Mouse (Mus musculus) cerebellum, adult 11-12 months (tissue): ENCODE results near the gene Lrp6.
A peak's percentile ranks its signal among the peaks of the same experiment; 100 is the strongest.

Experiments used
- DNase-seq: peaks from one replicate; pipeline ENCODE4 v3.0.0; 2022

The Lrp6 gene

DNA sequence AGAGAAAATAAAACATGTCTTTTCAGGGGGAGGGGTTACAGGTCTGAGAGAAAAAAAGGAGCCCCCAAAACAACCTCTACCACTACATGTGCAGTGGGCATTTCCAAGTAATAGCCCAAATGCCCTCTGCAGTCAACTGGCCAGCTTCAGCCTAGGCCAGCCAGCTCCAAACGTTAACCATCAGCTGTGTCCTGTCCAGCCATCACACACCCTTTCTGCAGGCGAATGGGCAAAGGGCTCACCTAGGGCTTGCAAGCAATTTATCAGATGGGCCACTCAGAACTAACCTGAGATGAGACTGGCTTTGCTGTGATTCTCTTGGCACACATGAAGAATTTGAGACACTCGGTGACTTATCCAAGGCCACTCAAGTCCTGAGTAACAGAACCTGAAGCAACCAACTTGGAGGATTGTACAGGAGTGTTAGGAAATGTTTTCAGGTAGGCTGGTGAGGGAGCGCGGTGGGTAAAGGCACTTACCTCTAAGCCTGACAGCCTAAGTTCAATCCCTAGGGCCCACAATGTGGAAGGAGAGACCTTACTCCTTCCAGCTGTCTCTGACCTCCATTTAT, 1.3 kb upstream of the Lrp6 start:
- DNase-seq, result peak; percentile 14

DNA sequence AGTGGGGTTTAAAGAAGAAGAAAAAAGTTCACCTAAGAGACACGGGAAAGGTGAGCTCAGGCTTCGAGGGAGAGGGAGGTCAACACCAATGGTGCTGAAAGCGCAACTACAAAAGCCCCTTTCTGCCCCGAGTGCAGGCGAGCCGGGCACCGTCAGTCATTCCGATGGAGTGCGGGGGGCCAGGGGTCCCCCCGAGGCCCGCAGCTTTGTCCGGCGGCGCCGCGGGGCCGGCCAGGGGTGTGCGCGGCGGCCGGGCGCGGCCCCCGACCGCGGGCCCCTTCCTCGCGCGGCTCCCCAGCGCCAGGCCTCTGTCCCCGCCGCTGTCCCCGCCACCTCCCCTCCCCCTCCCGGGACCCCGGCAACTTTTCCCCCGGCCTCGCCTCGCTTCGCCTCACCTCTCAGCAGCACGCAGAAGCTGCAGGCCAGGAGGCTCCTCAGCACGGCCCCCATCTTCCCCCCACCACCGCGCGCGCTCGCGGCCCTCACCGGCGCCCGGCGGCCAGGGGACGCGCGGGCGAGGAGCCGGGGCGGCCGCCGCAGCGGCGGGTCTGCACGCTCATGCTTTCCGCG, 432 bp downstream of the Lrp6 start:
- DNase-seq, result peak; percentile 78

DNA sequence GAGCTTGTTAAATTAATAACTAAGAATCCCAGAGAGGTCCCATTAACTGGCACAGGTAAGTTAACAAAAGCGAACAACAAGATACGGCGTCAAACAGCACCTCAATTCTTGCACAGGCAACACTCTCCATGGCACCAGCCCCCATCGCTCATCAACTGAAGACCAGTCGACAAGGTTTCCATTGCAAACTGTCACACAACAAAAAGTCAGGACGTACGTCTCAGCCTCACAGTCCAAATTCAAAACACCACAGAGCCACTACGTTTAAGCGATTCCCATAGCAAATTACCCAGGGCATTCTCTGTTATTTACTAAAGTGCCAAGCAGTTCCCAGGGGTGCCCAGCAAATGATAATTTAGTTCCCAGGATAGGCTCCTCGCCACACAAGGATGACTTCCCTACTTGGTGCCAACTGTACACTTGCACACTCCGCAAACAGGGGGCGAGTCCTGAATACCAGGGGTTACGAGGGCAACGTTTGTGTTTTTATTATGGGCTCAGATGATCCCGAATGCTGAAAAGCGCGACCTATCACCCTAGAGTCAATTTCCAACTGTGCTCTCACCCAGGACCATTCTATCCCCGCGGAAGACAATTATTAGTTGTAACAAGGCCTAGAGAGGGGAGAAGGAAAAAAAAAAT, 1.0 kb downstream of the Lrp6 start:
- peak; percentile 36 for DNase-seq

DNA sequence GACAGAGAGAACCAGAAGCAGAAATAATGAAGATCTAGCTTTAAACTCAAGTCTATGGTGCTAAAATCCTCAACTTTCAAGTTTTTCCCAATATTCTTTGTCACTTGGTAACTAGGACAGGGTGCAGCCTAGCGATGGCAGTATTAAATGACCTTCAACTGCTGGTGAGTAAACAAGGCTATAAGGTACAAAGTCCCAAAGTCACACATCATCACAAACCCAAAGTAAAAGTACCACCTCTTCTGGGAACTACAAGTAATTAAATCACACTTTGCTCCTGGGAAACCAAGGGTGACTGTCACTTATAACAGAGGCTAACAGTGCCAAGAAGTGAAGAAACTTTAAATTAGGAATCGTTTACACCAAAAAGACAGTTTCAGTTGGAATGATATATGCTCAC, 2.2 kb downstream of the Lrp6 start:
- DNase-seq, result no peak

DNA sequence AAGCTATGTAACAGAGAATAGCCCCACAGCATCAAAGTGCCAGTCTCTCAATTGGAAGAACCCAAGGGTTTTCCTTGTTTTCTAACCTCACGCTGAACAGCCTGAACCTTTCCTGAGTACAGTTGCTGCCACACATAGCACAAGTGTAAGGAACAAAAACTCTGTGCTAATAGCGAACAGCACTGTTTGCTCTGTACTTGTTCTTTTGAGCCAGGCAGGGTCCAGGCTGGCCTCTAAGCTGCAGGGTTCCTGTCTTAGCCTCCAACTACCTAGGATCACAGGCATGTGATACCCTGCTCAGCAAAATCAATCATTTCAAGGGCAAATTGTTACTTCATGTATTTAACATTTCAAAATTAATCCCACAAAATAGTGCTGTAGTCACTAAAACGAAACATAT, 7.1 kb downstream of the Lrp6 start:
- no peak for DNase-seq

DNA sequence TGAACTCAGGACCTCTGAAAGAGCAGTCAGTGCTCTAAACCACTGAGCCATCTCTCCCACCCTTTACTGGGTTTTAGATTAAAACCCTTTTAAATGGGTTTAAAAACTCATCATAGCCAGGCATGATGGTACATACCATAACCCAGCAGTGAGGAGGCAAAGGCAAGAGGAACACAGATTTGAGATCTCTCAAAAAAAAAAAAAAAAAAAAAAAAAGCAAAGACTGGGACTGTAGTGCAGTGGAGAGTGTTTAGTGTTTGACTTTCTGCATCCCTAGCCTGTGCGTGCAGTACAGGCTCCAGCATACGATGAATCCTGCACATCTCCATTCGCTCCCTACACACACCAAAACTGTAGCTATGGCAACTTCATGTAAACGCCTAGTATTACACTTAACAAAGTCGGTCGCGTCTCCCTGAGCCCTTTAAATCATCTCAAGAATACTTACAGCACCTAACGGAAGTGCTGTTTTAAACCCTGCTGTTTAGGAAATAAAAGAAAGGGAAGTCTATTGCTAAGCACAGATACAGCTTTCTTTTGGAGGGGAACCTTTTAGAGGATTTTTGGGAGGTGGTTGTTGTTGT, 8.1 kb downstream of the Lrp6 start:
- no peak for DNase-seq

DNA sequence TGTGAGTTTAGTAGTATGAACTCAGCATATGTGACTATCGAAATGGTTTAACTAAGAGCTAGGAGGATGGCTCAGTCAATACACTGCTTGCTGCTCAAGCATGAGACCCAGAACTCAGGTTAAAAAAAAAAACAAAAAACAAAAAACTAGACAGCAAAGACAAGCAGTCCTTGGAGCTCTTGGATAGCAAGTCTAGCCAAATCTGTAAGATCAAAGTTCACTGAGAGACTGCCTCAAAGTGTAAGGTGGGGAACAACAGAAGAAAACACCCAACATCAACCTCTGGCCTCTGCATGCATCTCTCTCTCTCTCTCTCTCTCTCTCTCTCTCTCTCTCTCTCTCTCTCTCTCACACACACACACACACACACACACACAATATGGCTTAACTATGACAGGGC, 9.7 kb downstream of the Lrp6 start:
- DNase-seq, result no peak

DNA sequence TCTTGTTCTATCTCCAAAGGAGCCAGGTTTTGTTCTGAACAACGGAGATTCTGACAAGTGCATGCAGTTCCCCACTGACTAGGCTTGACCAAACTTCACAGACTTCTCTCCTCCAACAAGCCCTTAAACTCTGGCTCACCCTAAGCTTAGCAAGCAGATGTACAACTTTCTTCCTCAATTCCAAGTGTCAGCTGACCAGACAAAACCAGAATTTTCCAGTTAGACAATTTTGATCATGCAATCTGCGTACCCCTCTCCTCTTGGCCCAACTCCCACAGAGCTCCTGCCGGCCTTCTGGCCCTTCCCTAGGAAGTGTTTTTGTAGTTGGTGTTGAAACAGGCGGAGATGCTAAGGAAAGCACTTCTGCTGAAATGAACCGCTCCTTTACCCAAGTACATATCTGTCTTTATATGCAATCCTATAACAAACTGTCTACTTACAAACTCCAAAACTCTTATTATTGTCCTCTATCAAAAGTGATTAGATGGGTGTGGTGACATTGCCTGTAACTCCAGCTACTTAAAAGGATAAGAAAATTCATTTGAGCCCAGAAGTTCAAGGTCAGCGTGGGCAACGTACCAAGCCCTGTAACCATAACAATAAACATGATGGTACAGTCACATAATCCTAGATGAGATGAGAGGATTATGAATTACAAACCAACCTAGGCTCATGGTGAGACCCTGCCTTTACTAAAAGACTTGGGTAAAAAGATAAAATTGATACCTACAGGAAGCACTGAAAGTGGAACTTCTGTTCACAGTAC, 10.4 kb downstream of the Lrp6 start:
- no peak for DNase-seq

DNA sequence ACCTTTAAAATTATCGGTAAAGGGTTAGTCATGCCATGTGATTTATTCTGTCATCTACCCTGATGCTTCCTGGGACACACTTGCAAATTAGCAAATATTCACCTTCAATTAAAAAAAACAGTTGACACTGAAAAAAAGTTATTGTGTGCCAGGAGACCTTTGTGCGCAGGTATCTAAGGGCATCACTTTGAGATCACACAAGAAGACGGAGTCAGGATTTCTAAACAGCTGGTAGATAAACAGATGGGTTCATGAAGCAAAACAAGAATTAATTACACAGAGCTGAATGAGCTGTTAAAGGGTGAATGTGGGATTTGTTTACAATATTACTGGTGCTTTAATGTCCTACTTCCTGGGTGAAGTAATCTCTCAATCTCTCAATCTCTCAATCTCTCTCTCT, 11.6 kb downstream of the Lrp6 start:
- DNase-seq, result no peak

DNA sequence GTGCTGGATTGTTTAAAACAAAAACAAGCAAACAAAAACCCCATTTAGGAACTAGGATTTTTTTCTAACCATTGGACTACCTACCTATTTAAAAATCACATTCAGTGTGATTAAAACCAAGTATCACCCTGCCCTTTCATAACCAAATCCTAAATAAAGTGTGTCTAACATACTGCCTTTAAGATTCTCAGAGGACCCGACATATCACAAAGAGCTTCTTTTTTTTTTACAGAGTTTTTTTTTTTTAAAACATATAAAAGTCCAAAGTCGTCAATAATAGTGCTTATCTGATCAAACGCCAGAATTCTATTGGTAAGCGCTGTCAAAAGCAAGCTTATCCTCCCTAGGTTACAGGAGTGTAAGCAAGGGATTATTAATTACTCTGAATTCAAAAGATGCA, 12.5 kb downstream of the Lrp6 start:
- DNase-seq, result no peak

DNA sequence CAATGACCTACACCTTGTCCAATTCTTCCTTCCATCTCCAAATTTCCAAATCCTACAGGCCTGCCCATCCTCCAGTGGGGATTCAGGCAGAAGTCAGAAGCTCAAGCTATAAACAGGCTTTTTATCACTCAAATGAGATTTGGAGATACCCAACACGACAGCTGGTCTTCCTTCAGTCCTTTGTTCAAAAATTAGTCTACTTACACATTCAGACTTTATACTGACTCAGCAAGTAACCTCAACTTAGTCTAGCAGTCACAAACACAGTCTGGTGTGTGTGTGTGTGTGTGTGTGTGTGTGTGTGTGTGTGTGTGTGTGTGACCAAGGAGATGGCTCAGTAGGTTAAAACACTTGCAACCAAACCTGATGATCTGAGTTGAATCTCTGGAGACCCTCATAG, 15.8 kb downstream of the Lrp6 start:
- no peak for DNase-seq

DNA sequence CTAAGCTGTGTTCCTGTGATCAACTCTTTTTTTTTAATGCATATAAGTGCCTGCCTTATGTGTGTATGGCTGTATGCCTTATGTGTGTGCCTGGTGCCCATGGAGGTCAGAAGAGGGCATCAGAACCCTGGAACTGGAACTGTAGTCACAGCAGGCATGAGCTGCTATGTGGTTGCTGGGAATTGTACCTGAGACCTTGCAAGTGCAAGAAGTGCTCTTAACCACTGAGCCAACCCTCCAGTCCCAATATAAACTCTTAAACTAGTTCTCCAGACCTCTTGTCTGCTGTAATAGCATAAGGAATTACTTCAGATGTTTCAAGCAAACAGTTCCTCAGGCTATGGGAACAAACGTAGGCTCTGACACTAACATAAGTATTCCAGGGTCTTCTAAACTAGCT, 16.4 kb downstream of the Lrp6 start:
- no peak for DNase-seq

DNA sequence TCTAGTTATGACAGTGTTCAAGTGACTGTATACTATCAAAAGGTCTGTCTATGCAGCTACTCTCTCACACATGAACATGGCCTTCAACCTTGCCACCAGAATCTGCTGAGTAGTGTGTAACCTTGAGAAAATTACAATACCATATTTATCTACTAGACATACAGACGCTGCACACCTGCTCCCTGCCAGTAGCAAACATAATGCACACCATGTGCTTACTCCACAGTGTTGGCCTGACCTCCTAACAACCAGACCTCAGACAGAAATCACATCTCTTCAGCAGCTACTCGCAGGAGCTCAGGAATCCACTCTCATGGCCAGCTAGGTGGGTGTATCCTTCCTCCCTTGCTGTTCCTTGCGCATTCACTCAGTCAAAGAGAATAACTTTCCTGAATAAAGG, 21.9 kb downstream of the Lrp6 start:
- no peak for DNase-seq

DNA sequence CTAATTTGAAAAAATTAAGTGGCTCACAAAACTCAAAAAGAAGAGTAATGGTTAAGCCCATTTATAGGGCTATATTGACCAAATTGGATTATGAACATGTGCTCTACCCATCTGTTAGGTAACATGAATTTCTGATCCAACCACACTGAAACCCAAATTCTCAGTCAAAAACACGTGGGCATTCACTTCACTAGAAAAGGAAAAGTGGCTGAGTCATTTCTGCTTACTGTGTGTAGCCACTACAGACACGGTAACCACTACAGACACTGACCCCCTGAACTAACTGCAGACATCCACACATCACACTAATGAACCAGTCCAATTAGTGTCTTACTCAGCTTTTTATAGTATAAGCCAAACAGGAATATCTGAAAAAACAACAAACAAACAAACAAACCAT, 22.7 kb downstream of the Lrp6 start:
- no peak for DNase-seq

DNA sequence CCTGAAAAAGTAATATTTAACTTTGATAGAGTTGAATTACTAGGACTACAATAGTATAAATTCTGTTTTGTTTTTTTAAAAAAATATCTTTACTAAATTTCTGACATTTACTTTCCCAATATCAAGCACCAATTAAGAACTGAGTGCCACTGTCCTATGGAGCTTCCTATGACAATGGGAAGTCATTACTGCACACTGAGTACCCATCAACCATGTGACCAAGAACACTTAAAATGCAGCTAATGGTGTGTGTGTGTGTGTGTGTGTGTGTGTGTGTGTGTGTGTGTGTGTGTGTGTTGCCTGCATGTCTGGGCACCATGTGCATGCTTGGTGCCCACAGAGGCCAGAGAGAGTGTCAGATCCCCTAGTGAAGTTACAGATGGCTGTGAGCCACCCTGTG, 23.2 kb downstream of the Lrp6 start:
- no peak for DNase-seq

DNA sequence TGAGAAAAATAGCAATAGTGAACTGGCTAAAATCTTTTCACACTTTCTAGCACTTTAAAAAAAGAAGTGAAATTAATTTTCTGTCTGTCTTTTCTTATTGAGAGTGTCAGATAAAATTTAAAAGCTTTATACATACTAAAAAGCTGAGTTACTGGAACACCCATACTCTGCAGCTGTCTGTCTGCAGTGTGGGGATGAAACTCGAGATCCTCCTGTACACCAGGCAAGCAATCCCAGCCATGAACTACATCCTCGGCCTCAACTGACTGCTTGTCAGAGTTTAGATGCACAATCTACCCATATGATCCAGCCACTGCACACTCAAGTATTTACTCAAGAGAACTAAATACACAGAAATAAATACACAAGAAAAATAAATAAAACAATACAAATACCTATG, 24.4 kb downstream of the Lrp6 start:
- DNase-seq, result no peak

DNA sequence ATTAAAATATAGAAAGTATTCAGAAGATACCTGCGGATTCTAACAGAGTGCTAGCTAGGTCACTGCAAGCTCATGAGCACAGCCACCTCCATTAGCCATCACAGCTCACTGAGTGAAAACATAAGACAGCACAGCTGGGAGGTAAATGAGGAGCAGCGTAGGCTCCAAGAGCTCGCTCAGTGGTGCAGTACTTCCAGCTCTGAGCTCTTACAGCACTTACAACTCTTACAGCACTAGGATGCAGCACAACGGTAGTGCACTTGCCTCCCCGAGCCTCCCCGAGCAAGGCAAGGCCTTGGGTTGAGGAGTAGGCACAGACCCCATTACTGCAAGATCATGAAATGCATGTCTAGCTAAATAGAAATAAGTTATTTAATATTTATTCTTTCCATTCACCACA, 26.6 kb downstream of the Lrp6 start:
- DNase-seq, result no peak

DNA sequence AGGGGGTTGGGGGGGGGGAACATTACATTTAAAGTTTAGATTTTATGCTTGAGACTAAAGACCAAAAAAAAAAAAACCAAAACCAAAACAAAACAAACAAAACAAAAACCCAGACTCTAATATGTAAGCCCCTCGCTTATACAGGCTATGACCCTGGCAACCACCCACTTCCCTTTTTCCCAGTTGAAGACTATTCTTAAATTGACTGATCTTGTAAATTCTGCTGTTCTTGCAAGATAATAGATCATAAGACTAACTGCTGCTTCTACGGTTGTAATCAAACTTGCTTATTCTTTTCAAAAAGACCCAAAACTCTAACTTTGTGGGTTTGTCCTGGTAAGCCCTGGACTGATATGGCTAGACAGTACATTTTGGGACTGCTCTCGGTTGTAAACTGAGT, 27.3 kb downstream of the Lrp6 start:
- DNase-seq, result no peak

DNA sequence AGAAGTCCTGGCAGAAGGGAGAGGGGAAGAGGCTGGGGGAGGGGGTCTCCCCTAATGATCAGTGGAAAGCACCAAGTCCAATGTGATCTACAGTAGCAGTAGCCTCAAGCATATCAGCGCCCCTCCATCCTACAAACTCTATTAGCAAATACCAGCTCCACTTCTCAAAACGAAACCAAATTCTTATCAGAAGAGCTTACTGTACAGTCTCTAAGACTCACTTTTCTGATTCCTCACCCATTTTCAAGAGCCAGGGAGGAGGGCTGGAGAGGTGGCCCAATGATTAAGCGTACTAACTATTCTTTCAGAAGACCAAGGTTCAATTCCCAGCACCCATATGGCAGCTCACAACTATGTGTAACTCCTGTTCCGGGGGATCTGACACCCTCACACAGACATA, 28.0 kb downstream of the Lrp6 start:
- no peak for DNase-seq

DNA sequence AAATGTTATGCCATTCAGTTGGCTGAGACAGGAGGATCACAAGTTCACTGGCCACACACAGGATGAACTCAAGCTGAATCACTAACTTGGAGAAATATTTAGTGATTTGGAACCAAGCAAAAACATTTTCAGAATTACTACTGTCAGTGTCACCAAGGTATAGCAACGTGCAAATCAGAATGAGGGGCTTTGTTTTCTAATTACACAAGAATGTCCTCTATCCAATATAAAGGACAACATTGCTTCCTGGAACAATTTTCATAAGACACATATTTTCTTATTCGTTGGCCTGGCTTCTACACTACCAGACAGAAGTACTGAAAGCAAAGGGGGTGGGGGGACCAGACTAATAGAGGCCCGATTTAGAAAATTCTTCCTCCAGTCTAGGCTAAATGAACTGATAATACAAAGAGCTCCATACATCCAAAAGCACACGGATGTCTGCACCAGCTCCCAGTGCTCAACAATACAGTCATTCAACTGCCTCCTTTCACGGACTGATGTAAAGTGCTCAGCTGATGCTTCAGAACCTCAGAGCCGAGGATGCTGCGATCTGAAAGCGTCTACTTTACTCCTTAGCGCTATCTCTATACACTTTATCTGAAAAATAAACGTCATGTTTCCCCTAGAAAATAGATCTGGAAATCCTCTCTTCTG, 29.2 kb downstream of the Lrp6 start:
- no peak for DNase-seq

DNA sequence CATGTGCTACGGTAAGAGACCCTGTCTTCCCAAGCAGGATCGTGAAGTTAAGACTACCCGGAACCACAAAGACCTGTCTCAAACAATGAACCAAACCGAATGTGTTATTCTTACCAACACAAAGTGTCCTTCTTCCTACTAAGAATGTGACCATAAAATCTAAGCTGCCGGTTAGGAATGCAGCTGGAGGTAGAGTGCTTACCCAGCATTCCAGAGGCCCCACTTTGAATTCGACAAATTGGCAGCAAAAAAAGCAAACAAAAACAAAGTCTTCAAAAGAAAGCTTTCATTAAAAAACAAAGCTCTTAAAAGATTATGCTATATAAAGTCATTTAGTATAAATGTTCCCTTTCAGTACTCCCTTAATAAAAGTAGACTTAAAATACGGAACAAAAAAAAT, 31.6 kb downstream of the Lrp6 start:
- DNase-seq, result no peak

DNA sequence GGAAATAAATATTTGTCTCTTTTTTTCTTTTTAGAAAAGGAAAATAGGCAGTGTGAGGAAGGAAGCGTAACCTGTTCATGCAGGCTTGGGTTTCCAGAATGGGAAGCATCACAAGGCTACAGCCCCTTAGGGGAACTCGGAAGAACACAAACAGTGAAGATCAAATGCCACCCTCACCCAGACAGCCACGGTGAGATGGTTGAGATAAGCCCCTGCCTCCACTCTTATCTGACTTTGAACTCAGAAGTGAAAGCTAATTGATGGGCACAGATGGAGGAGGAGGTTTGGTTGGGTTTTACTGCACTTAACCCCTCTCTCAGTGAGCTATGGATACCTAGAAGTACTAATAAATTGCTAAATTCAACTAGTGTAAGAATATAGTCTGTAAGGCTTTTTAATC, 33.7 kb downstream of the Lrp6 start:
- DNase-seq, result no peak

DNA sequence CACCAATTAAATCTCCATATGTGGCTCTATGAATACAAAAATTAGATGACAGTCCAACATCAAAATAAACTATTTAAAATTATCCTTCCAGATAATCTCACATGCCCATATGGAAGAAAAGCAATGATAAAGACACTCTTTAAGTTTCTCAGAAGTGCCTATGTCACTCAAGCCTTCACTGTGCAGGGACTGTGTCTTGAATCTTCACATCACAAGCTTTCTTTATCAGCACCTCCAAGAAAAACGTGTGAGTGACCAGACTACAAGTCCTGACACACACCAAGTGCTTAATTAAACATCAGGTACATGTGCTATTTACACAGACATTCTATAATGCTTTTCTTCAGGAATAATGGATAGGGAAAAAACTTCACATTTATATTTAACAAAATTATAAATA, 34.8 kb downstream of the Lrp6 start:
- no peak for DNase-seq
